Mouse (Mus musculus): ENCODE results near the gene Smoc2. TPM values are rescaled to one million over a fixed set of nuclear protein-coding genes. Genes with fewer than 3 reads are reported as not detected.

The Smoc2 gene
- total and polyA plus RNA-seq, 3 experiments, result 0.34 TPM; not detected in 2

GRCm38 (mm10) chr17:14330498-14330897 lies 51.2 kb downstream of the Smoc2 start:
- no peak overlapping the region for H3K27ac ChIP-seq (ENCODE audit: insufficient read depth, low read depth)
- no peak overlapping the region for H3K4me3 ChIP-seq (replicated peaks in 1 of 3; ENCODE audit: low read depth in 2 of 3, low read length in 2 of 3, poor library complexity in 1 of 3)
- in situ Hi-C loops (cut with MboI; ENCODE audit: low pct_ligation_motif_present, low pct_unique_long_range_greater_than_20kb, low sequenced_read_pairs) (no loop called here), dilution Hi-C loops (cut with MboI; ENCODE audit: extremely low pct_ligation_motif_present, extremely low pct_unique_long_range_greater_than_20kb, low sequenced_read_pairs) (no loop called here)
- no peak overlapping the region for H3K9ac ChIP-seq (ENCODE audit: insufficient read depth, low read depth)
- H3K27me3 ChIP-seq (replicated peaks), result peaks cover 46% of the 10 kb centered on the region
- no peaks in the 10 kb centered on the region for H3K79me2 ChIP-seq (replicated peaks; ENCODE audit: control insufficient read depth, extremely low read depth, insufficient read depth, poor library complexity, severe bottlenecking)
- DNase-seq (ENCODE audit: extremely low read depth), result no peak
- H3K9me3 ChIP-seq (replicated peaks; ENCODE audit: low read length), result no peaks in the 10 kb centered on the region
- H3K4me1 ChIP-seq (ENCODE audit: control insufficient read depth in 1 of 2, insufficient read depth in 2 of 2), result no peaks in the 10 kb centered on the region
- no peak for TF ChIP-seq POLR2A (IDR thresholded peaks at IDR 0.05; ENCODE audit: low read depth, low read length)
- no peak for TF ChIP-seq GABPA (IDR thresholded peaks at IDR 0.05; ENCODE audit: insufficient replicate concordance, low read depth, low read length)
- TF ChIP-seq SMC3 (IDR thresholded peaks at IDR 0.05; ENCODE audit: low read depth, low read length), result no peak
- no peak for TF ChIP-seq MAFK (IDR thresholded peaks at IDR 0.05; ENCODE audit: insufficient replicate concordance, low read length)
- no peak for TF ChIP-seq MEF2A (IDR thresholded peaks at IDR 0.05; ENCODE audit: borderline replicate concordance, low read depth, low read length)
- no peak for TF ChIP-seq NELFE (IDR thresholded peaks at IDR 0.05; ENCODE audit: low read depth, low read length)
- no peak for TF ChIP-seq ZNF384 (IDR thresholded peaks at IDR 0.05; ENCODE audit: low read depth, low read length)
- no peak for TF ChIP-seq ETS1 (conservative IDR thresholded peaks at IDR 0.05; ENCODE audit: low read depth, low read length)
- no peak for TF ChIP-seq KAT2A (IDR thresholded peaks at IDR 0.05; ENCODE audit: insufficient replicate concordance, low read length)
- TF ChIP-seq E2F4 (IDR thresholded peaks at IDR 0.05; ENCODE audit: insufficient replicate concordance, low read depth, low read length), result no peak
- TF ChIP-seq MYC (IDR thresholded peaks at IDR 0.05; ENCODE audit: low read depth, low read length), result no peak
- no peak for TF ChIP-seq BHLHE40 (IDR thresholded peaks at IDR 0.05; ENCODE audit: low read depth, low read length)
- no peak overlapping the region for H3K4me2 ChIP-seq (ENCODE audit: insufficient read depth, low read depth, poor library complexity, severe bottlenecking)
- H3K36me3 ChIP-seq (replicated peaks in 1 of 2; ENCODE audit: control insufficient read depth in 1 of 2, insufficient read depth in 1 of 2, low read length in 1 of 2), result no peaks in the 10 kb centered on the region

GRCm38 (mm10) chr17:14339932-14340557 lies 60.7 kb downstream of the Smoc2 start:
- no peak overlapping the region for H3K4me3 ChIP-seq (replicated peaks in 1 of 3; ENCODE audit: low read depth in 2 of 3, low read length in 2 of 3, poor library complexity in 1 of 3)
- no peak for TF ChIP-seq MAX (IDR thresholded peaks at IDR 0.05; ENCODE audit: low read length)
- TF ChIP-seq ZNF384 (IDR thresholded peaks at IDR 0.05; ENCODE audit: low read depth, low read length), result no peak
- no peak for TF ChIP-seq SMC3 (IDR thresholded peaks at IDR 0.05; ENCODE audit: low read depth, low read length)
- TF ChIP-seq TCF12 (IDR thresholded peaks at IDR 0.05; ENCODE audit: low read depth, low read length), result no peak
- no peak for TF ChIP-seq HCFC1 (IDR thresholded peaks at IDR 0.05; ENCODE audit: low read depth, low read length)
- no peak for TF ChIP-seq E2F4 (IDR thresholded peaks at IDR 0.05; ENCODE audit: insufficient replicate concordance, low read depth, low read length)
- no peak for TF ChIP-seq ZC3H11A (IDR thresholded peaks at IDR 0.05; ENCODE audit: low read depth, low read length)
- no peak for TF ChIP-seq EP300 (IDR thresholded peaks at IDR 0.05; ENCODE audit: low read length)
- no peaks in the 10 kb centered on the region for H3K79me2 ChIP-seq (replicated peaks; ENCODE audit: control insufficient read depth, extremely low read depth, insufficient read depth, poor library complexity, severe bottlenecking)
- peaks cover 56% of the 10 kb centered on the region for H3K27me3 ChIP-seq (replicated peaks)
- no peak overlapping the region for H3K4me2 ChIP-seq (ENCODE audit: insufficient read depth, low read depth, poor library complexity, severe bottlenecking)
- H3K9ac ChIP-seq (ENCODE audit: insufficient read depth, low read depth), result no peak overlapping the region
- no peaks in the 10 kb centered on the region for H3K36me3 ChIP-seq (replicated peaks in 1 of 2; ENCODE audit: control insufficient read depth in 1 of 2, insufficient read depth in 1 of 2, low read length in 1 of 2)
- H3K4me1 ChIP-seq (ENCODE audit: control insufficient read depth in 1 of 2, insufficient read depth in 2 of 2), result no peaks in the 10 kb centered on the region
- no peak overlapping the region for H3K27ac ChIP-seq (ENCODE audit: insufficient read depth, low read depth)
- H3K9me3 ChIP-seq (replicated peaks; ENCODE audit: low read length), result no peaks in the 10 kb centered on the region
- DNase-seq (ENCODE audit: extremely low read depth), result no peak
- in situ Hi-C loops (cut with MboI; ENCODE audit: low pct_ligation_motif_present, low pct_unique_long_range_greater_than_20kb, low sequenced_read_pairs), result no loop called here
- dilution Hi-C loops (cut with MboI; ENCODE audit: extremely low pct_ligation_motif_present, extremely low pct_unique_long_range_greater_than_20kb, low sequenced_read_pairs), result no loop called here

All from CH12.LX (cell line).